Mouse (Mus musculus) hindbrain, postnatal 0 days (tissue): ENCODE measurements around the gene Gm10837. TPM values are rescaled to one million over a fixed set of nuclear protein-coding genes. Genes with fewer than 3 reads are reported as not detected.

Experiments used
- ATAC-seq: fragments of 200-750 bp; cut with Nextera tagmentation; 2 replicates; pipeline ENCODE4 v1.8.0; 2017; ENCODE audit warnings: mild to moderate bottlenecking, moderate TSS enrichment, moderate library complexity
- DNase-seq: peaks from one replicate; pipeline ENCODE4 v3.0.0-alpha.2; 2015; ENCODE audit warnings: low spot score
- H3K27ac ChIP-seq: fragments of 300-500 bp; sonication (generic); 2 replicates; pipeline ENCODE4 v1.5.1; 2014; ENCODE audit warnings: mild to moderate bottlenecking
- H3K27me3 ChIP-seq: fragments of 300-500 bp; sonication (generic); 2 replicates; pipeline ENCODE4 v1.6.1; 2014; ENCODE audit warnings: low read length, mixed read lengths; ENCODE audit not compliant: insufficient read depth
- H3K36me3 ChIP-seq: fragments of 300-500 bp; sonication (generic); 2 replicates; pipeline ENCODE4 v1.6.1; 2014; ENCODE audit warnings: low read length, mixed read lengths; ENCODE audit not compliant: insufficient read depth
- H3K4me1 ChIP-seq: fragments of 300-500 bp; sonication (generic); 2 replicates; pipeline ENCODE4 v1.6.1; 2014; ENCODE audit warnings: antibody characterized with exemption, low read length, mixed read lengths; ENCODE audit not compliant: insufficient read depth
- H3K4me2 ChIP-seq: fragments of 300-500 bp; sonication (generic); 2 replicates; pipeline ENCODE4 v1.6.1; 2014; ENCODE audit warnings: low read depth, mild to moderate bottlenecking, low read length, moderate library complexity, mixed read lengths
- H3K4me3 ChIP-seq: fragments of 300-500 bp; sonication (generic); 2 replicates; pipeline ENCODE4 v1.5.1; 2014; ENCODE audit warnings: low read length
- H3K9ac ChIP-seq: fragments of 300-500 bp; sonication (generic); replicated peaks from 2 replicates; pipeline ENCODE4 v1.6.1; 2014; ENCODE audit warnings: mild to moderate bottlenecking, low read length, moderate library complexity, mixed read lengths
- H3K9me3 ChIP-seq: fragments of 300-500 bp; sonication (generic); 2 replicates; pipeline ENCODE4 v1.6.1; 2016; ENCODE audit warnings: low read length, mixed read lengths
- CTCF ChIP-seq: IDR thresholded peaks from 2 replicates; pipeline ENCODE4 v1.5.1; 2016; ENCODE audit warnings: antibody characterized with exemption, control low read depth, low read depth
- WGBS: fragments of 180-500 bp; shearing (Covaris S2); extraction: QIAGEN DNeasy Blood & Tissue Kit; methylation state at CpG from one replicate; pipeline ENCODE4 v1.1.7; 2014; 5-methylcytosine and 5-hydroxymethylcytosine counted together
- polyA plus RNA-seq: library from polyadenylated mRNA; unstranded; fragments of >200 nt; fragmentation: Nextera tagmentation; extraction: Ambion mirVana; gene quantifications from 2 replicates; pipeline ENCODE4 v1.2.1, GENCODE M21; 2015
- total RNA-seq: library from RNA; depleted of rRNA; stranded (reverse); fragments of >200 nt; gene quantifications from 2 replicates; pipeline ENCODE4 v1.2.3, GENCODE M21; 2014

Gm10837 gene
- total and polyA plus RNA-seq, 2 experiments from 2014 or later: 1.4 to 4.7 TPM

DNA sequence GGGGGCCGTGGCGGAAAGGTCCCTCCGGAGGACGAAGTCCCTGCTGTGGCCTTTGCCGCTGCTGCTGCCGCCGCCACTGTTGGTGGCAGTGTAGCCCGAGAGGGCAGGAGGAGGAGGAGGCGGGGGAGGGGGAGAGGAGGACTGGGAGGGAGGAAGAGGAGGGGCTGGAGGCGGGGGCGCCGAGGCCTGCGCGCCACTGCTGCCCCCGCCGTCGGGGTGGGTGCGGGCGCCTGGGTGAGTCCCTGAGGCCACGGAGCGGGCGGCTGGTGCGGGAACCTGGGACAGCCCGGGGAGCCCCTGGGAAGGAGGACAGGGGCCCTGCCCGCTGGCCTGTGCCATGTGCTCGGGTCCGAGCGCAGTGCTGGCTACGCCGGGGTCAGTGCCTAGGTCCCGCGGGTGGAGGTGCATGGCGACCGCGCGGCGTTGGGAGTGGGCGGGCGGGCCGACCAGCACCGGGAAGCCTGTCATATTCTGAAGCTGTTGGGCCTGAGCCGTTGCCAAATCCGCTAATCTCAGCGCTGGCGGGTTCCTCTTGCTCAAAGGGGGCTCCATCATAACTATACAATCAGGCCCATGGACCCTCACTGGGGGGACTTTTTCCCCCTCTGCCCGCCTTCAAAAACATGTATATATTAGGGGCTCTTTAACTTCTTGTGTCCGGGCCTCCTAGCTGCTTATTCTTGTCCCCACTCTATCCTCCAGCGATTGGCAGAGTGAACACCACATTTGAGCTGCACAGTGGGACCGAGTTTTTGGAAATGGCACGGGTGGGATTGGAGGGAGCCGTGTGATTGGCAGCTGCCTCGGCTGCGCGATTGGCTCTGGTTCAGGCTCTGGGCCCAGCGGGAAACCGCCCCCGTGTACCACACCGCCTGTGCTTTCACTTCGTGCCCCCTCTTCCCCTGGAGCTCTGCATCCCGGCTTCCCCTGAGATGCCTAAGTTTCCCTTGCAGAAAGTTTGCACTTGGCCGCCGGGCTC, 25.3 kb upstream of the Gm10837 start, which contains the start of gene Zic5:
Zic5 (minus strand) TSS at position 915 of the 979 bp plus-strand sequence.
- peak within 1 kb of the TSS; percentile 94 for H3K27ac ChIP-seq
- H3K4me2 ChIP-seq: peak within 1 kb of the TSS; percentile 61
- peak; percentile 84 for ATAC-seq
- TF ChIP-seq CTCF: no peak
- H3K4me1 ChIP-seq: no peaks in the 10 kb centered on the region
- no peaks in the 10 kb centered on the region for H3K36me3 ChIP-seq
- H3K9ac ChIP-seq: peak within 1 kb of the TSS; percentile 72
- peaks cover 27% of the 10 kb centered on the region; the same call in 1 of the 2 replicates for H3K27me3 ChIP-seq
- no peaks in the 10 kb centered on the region for H3K9me3 ChIP-seq
- DNase-seq: peak; percentile 92
- WGBS: 2% methylated on average over 55 of the region's 62 CpGs
- peak within 1 kb of the TSS; percentile 70 for H3K4me3 ChIP-seq

DNA sequence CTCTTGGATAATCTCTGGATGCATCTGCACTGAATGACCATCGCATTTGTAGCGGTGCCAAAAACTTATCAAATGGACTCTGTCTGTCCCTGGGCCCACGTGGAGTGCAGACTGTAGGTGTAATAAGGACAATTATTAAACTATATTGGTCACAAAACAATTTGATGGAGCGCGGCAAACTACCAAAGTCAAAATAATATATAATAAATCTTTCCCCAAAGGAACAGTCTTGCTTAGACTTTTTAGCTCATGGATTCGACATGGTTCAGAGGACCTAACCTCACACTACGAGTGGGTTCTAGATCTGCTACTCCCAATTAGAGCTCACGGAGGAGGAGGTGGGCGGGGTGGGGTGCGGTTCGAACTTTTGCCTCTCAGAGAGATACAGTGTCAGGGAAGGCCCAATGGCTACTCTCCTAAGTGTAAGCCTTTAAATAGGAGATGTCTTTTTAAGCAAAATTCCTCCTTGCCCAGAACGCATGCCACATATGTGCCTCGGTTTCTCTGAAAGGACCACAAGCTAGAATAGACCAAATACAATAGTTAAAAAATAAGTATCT, 24.4 kb upstream of the Gm10837 start:
- peak overlapping the region; percentile 70 for H3K4me3 ChIP-seq
- peak overlapping the region; percentile 61 for H3K4me2 ChIP-seq
- no peak for ATAC-seq
- peaks cover 30% of the 10 kb centered on the region; the same call in 1 of the 2 replicates for H3K27me3 ChIP-seq
- peak; percentile 36 for DNase-seq
- H3K27ac ChIP-seq: peak overlapping the region; percentile 94
- no peaks in the 10 kb centered on the region for H3K36me3 ChIP-seq
- 22% methylated on average over 13 of the region's 13 CpGs for WGBS
- H3K4me1 ChIP-seq: no peaks in the 10 kb centered on the region
- H3K9ac ChIP-seq: peak overlapping the region; percentile 72; the same call in 1 of the 2 replicates
- TF ChIP-seq CTCF: no peak
- no peaks in the 10 kb centered on the region for H3K9me3 ChIP-seq

DNA sequence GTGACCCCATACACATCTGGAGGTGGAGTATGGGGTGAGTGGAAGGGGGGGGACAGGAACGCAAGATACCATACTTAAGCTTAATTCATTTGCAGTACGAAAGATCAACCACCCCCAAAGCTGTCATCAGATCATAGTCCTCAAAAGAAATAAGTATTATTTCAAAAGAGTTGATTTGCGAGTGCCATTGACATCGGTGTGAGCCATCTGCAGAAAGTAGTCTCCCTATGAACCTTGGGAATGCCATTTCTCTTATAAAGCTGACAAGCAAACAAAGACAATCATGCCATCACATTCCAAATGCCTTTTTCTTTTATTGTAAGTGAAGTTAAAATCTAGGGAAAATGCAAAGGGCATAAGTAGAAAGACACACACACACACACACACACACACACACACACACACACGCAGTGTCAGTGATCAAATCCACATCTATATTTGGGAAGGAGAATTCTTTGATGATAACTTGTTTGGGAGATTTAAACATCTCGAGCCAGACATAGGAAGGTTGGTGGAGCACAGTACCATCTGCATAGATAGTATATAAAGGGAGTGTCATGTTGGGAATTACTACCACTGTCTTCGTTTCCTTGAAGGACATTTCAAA, 23.5 kb upstream of the Gm10837 start:
- TF ChIP-seq CTCF: no peak
- DNase-seq (peak; percentile 7), ATAC-seq (no peak)
- Histone ChIP-seq H3K4me3 (no peak overlapping the region; the same call in 1 of the 2 replicates), H3K9ac (no peak overlapping the region), H3K4me1 (no peaks in the 10 kb centered on the region), H3K27me3 (peaks cover 32% of the 10 kb centered on the region; the same call in 1 of the 2 replicates), H3K4me2 (peak overlapping the region; percentile 61), H3K36me3 (no peaks in the 10 kb centered on the region), H3K9me3 (no peaks in the 10 kb centered on the region), H3K27ac (no peak overlapping the region)
- 43% methylated on average over 7 of the region's 7 CpGs for WGBS

DNA sequence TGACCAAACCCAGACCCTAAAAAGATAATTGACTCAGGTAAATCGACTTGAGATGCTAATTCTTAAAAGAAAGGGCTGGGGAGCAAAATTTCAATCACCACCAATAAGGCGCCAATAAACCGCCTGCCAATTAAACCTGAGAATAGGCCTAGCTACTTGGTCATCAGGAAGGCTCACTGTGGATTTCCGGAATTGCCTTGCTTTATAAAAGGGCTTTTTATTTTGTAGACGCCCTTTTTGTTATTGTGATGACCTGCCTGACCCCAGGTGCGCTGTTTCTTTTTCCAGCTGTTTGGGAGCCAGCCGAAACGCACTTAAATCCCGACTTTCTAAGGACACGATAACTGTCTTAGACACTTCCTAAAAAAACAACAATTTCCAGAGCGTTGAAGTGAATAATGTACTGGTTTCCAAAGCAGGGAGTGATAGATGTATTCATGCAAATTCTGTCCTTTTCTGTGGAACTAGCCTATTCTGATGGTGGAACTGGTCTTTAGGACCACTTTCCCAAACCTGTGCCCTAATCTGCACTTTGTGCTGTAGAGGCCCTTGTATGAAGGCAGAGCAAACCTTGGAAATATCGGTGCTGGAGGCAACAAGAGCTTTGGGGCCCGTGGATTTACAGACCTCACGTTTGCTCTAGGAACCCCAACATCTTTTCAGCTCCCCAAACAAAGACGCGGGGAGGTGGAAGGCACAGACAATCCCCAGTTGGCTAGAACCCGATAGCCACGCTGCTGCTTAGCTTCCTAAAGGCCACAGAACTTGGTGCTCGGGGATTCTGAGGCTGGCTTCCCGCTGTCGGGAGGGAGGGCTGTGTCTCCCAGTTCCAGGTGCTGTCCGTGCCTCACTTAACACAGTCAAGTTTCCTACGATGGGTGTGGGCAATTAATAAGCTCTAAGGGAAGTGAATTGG, 22.2 kb upstream of the Gm10837 start:
- Histone ChIP-seq H3K36me3 (no peaks in the 10 kb centered on the region), H3K9ac (peak overlapping the region; percentile 56), H3K4me1 (no peaks in the 10 kb centered on the region), H3K9me3 (no peaks in the 10 kb centered on the region), H3K27me3 (peaks cover 32% of the 10 kb centered on the region; the same call in 1 of the 2 replicates), H3K27ac (peak overlapping the region; percentile 85), H3K4me3 (peak overlapping the region; percentile 26; the same call in 1 of the 2 replicates), H3K4me2 (peak overlapping the region; percentile 61)
- ATAC-seq: no peak
- WGBS: 12% methylated on average over 23 of the region's 23 CpGs
- peak; percentile 53 for DNase-seq
- TF ChIP-seq CTCF: no peak

DNA sequence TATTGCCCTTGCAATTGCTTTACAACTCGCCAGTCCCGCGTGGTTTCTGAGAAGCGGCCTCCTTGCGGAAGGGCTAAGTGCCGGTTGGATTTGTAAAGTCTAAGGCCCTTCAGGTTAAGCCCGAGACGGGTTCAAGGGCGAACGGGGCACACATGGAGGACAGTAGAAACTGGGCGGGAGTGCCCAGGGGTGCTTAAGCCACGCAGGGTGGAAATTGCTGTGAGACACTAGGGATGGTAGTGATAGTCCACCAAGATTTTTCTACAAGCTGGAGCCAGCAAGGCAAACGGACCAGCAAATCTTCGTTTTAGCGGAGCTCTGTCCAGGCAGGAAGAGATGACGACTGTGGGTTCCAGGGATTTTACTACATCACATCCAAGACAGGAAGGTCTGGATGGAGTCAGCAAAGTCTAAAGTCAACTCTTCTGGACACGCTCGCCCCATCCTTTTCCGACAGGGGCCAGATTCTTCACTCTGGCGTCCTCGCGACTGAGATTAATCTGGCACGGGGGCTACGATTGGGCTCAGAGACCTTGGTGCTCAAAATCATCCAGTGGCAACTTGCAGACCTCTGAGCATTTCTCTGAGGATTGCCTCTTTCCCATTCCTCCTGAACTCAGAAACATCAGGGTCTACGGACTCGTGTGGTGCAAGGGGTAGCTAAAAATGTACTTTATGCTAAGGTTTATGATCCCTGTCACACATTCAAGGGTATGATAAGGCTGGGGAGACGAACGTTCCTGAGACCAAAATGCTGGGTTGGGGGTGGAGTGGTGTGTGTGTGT, 21.2 kb upstream of the Gm10837 start:
- Histone ChIP-seq H3K4me3 (peak overlapping the region; percentile 26), H3K27ac (peak overlapping the region; percentile 85), H3K36me3 (no peaks in the 10 kb centered on the region), H3K9me3 (no peaks in the 10 kb centered on the region), H3K27me3 (peaks cover 32% of the 10 kb centered on the region; the same call in 1 of the 2 replicates), H3K9ac (peak overlapping the region; percentile 56), H3K4me1 (no peaks in the 10 kb centered on the region), H3K4me2 (peak overlapping the region; percentile 61)
- TF ChIP-seq CTCF: no peak
- ATAC-seq (no peak), DNase-seq (peak; percentile 49)
- WGBS: 9% methylated on average over 28 of the region's 28 CpGs
